Mouse (Mus musculus): ENCODE measurements around the gene Nfia.

The Nfia gene

GRCm38 (mm10) chr4:97910777-97911580 is 138.4 kb downstream of the Nfia start:
- DNase-seq (ENCODE audit: low read depth, low spot score): no peak

DNA sequence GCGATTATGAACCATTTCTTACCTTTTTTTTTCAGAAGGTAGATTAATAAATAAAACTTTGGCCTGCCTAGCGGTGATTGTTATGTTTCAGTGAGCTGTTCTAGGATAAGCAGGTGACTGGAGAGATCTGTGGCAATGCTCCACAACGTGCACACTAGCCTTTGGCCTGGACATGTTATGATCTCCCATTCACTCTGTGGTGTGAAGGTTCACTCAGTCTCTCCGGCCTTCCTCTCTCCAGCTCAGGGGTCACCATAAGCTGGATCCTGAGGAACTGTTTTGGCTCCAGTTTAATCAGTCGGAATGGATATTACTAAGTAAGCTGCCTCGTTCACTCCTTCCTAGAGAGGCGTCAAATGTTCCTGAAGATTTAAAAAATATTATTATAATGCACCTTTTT is 139.2 kb downstream of the Nfia start:
- DNase-seq (ENCODE audit: low read depth, low spot score): no peak

DNA sequence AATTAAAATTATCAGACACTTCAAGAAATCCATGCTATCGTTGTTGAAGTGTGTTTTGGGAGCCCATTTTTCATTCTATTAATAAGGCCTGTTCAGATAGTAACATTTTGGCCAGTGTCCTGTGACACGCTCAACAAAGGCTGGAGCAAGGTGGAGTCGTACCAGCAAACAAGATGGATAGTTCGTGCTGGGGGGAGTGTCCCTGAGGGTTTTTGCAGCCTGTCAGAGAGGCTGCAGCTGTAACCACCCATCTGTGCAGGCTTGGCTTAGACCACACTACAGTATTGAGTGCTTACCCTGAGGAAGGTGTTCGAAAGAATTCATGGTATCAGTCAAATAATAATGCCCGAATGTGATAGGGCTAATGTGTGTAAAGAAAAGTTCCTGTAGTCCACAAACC is 139.6 kb downstream of the Nfia start:
- no peak for DNase-seq (ENCODE audit: low read depth, low spot score)

- no peak for DNase-seq (ENCODE audit: low read depth, low spot score)
These were observed 140.0 kb downstream of the Nfia start for GRCm38 (mm10) chr4:97912560-97912959.

- DNase-seq (ENCODE audit: low read depth, low spot score): no peak
These were observed 141.8 kb downstream of the Nfia start for GRCm38 (mm10) chr4:97914348-97914747.

DNA sequence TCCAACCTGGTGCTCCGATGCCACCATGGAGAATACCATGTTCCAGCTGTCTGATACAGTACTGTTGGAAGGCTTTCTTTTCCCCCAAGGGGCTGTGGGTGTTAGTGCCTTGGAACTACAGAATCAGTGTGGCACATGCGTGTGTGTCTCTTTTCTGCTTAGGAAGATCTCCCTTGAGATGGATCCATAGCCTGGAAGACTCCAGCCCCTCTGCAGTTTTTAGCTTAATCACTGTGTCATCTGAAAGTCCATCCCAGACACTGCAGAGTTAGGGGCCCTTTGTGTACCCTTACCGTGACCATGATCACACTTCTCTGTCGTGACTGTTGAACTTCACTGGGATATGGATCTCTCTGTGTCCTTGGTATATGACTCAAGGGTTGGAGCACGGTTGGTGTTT is 142.2 kb downstream of the Nfia start:
- no peak for DNase-seq (ENCODE audit: low read depth, low spot score)

GRCm38 (mm10) chr4:97917568-97917967 is 145.0 kb downstream of the Nfia start:
- no peak for DNase-seq (ENCODE audit: low read depth, low spot score)

- no peak for DNase-seq (ENCODE audit: low read depth, low spot score)
These were observed 146.1 kb downstream of the Nfia start for GRCm38 (mm10) chr4:97918675-97919074.

GRCm38 (mm10) chr4:97919773-97920172 is 147.2 kb downstream of the Nfia start:
- DNase-seq (ENCODE audit: low read depth, low spot score): no peak

- no peak for DNase-seq (ENCODE audit: low read depth, low spot score)
These were observed 147.9 kb downstream of the Nfia start for GRCm38 (mm10) chr4:97920287-97921079.

DNA sequence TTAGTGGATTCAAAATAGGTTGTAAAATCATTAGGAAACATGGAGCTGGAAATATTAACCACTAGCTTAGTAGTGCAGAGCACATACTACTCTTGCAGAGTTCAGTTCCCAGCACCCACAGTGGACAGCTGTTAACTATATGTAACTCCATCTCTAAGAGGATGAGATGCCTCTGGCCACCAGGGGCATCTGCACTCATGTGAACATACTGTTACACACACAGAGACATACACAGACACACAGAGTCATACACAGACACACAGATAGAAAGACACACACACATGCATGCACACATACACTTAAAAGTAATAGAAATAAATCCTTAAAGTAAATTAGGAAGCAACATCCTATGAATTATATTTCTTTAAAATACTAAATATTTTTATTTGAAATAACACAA is 149.1 kb downstream of the Nfia start:
- no peak for DNase-seq (ENCODE audit: low read depth, low spot score)

DNA sequence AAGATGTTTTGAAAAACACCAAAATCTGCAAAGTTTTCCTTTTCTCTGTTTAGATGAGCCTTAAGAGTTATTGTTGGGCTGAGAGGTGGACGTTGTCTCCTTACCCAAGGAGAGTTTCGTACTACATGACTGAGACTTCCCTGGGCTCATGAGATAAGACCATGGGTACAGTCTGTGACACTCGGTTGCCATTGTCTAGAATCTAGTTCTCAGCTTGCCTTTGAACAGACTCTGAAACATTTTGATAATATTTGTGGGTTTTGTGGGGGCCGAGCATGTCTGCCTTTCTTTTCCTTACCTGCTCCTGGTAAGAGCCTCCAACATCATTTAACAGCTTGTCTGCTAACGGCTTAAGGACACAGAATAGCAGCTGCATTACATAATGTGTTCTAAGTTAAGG is 150.7 kb downstream of the Nfia start:
- no peak for DNase-seq (ENCODE audit: low read depth, low spot score)

- DNase-seq (ENCODE audit: low read depth, low spot score): no peak
These were observed 151.4 kb downstream of the Nfia start for GRCm38 (mm10) chr4:97923876-97924316.

DNA sequence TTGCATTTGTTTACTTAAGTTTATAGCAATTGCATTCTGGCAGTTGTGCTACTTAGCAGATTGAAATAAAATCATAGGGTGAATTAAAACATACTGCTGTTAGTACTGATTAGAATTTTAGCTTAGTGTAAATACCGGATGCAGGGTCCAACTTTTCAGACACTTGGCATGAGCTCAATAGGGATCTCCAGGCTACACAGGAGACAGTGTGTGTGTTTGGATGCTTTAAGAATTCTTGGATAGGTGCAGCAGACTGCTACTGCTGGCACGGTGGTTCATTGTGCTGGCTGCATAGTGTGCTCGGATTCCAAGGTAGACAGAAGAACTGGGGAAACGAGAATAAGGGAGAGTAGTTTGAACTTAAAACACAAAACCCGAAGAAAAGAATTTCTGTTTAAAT is 151.9 kb downstream of the Nfia start:
- DNase-seq (ENCODE audit: low read depth, low spot score): no peak

- DNase-seq (ENCODE audit: low read depth, low spot score): no peak
These were observed 152.3 kb downstream of the Nfia start for GRCm38 (mm10) chr4:97924855-97925254.

- DNase-seq (ENCODE audit: low read depth, low spot score): no peak
These were observed 153.1 kb downstream of the Nfia start for GRCm38 (mm10) chr4:97925644-97926043.

- DNase-seq (ENCODE audit: low read depth, low spot score): no peak
These were observed 154.2 kb downstream of the Nfia start for GRCm38 (mm10) chr4:97926607-97927308.

GRCm38 (mm10) chr4:97927309-97927656 is 154.7 kb downstream of the Nfia start:
- DNase-seq (ENCODE audit: low read depth, low spot score): no peak

DNA sequence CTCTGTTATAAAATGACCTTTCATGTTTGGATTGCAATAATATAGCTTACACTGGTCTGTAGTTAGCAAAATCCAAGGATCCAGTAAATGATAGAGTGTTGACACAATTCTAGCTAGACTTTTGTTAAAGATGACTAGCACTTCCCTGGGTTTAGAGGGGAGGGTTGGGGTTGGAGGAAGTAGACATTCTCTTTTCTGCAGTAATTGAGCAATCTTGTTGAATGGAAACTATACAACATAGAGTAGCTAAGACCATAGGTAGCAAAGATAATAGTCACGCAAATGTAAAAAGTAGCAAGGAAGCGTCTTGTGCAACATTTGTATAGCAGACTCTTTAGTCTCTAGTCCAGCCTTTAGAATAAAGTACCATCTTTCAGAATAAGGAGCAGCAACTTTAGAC is 163.8 kb downstream of the Nfia start:
- DNase-seq (ENCODE audit: low read depth, low spot score): no peak

- no peak for DNase-seq (ENCODE audit: low read depth, low spot score)
These were observed 164.4 kb downstream of the Nfia start for GRCm38 (mm10) chr4:97936912-97937311.

- no peak for DNase-seq (ENCODE audit: low read depth, low spot score)
These were observed 167.0 kb downstream of the Nfia start for GRCm38 (mm10) chr4:97939492-97939891.

- no peak for DNase-seq (ENCODE audit: low read depth, low spot score)
These were observed 167.5 kb downstream of the Nfia start for GRCm38 (mm10) chr4:97939920-97940520.

Data from mesoderm, embryonic 11.5 days (tissue).